In the genomic region with DNA sequence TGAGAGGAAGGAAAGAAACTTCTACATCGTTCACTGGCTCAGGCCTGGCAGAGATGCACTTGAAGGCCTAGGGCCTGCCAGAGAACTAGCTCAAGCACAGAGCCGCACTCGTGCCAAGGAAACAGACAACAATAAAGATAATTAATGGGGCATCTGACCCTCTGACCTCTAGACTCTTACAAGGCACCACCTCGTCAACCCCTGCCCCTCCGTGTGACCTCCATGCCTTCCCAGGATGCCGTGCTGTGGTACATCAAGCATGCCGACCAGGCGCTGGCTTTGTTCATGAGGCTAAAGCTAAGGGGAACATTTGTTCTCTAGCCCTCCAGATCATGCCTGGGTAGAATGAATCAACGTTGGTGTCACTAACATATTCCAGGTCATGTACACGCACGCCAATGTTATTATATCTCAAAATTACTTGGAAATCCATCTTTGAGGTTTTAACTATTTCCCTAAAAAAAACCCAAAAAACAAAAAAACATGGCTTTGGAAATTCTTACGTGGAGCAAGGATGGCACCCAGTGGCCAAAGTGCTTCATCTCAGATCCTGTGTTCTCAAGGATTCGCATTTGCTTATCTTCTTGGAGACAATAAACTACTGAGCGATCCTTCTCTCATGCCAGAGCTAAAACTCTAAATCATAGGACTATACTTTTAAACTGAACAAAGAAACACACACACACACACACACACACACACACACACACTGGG, we compare ENCODE assay signal across 9 mouse cellular contexts.
DNase-seq lines count a peak whose midpoint lies in the region; ATAC-seq and TF ChIP-seq lines count a peak whose summit lies in the region.
"Had no signal": no experiment of that assay in that cellular context is flagged by ENCODE, and none has a peak within 500 bp of the region (broad histone marks: within the 10 kb centered on the region; RNA-seq: fewer than 3 reads in every experiment).

No protein-coding gene starts in this region.

- ATAC-seq in embryonic facial prominence, embryonic 11.5 days (replicated peaks; ENCODE audit: insufficient number of reproducible peaks, low FRiP score, low TSS enrichment, low read depth), result no peak
- no peak for ATAC-seq in CD4-positive, CD25-positive, alpha-beta regulatory T cell, adult 4 months

- 41% methylated on average over 14 of the region's 14 CpGs for WGBS in embryonic facial prominence, embryonic 11.5 days

- no peaks in the 10 kb centered on the region for H3K9me3 ChIP-seq in embryonic facial prominence, embryonic 11.5 days (replicated peaks; ENCODE audit: control insufficient read depth, low read length)
- H3K9me3 ChIP-seq: megakaryocyte, embryonic 14.5 days had no signal

- no peak overlapping the region for H3K27ac ChIP-seq in layer of hippocampus, adult 2 months
- no peak overlapping the region for H3K27ac ChIP-seq in embryonic facial prominence, embryonic 11.5 days (replicated peaks; ENCODE audit: low read depth, low read length)

- H3K4me1 ChIP-seq in embryonic facial prominence, embryonic 11.5 days (ENCODE audit: control insufficient read depth, insufficient read depth, low read length), result no peaks in the 10 kb centered on the region
- H3K4me1 ChIP-seq: megakaryocyte, embryonic 14.5 days had no signal

- no peak overlapping the region for H3K4me2 ChIP-seq in embryonic facial prominence, embryonic 11.5 days (ENCODE audit: low read depth, low read length)

- H3K4me3 ChIP-seq in layer of hippocampus, adult 2 months, result no peak overlapping the region
- no peak overlapping the region for H3K4me3 ChIP-seq in embryonic facial prominence, embryonic 11.5 days (ENCODE audit: low read depth, low read length)
- H3K4me3 ChIP-seq: megakaryocyte, embryonic 14.5 days had no signal

- no peak overlapping the region for H3K9ac ChIP-seq in embryonic facial prominence, embryonic 11.5 days (replicated peaks; ENCODE audit: low read length)

- H3K36me3 ChIP-seq in embryonic facial prominence, embryonic 11.5 days (replicated peaks; ENCODE audit: control insufficient read depth, insufficient read depth, low read depth, low read length), result no peaks in the 10 kb centered on the region

- peak; percentile 71 for TF ChIP-seq CTCF in layer of hippocampus, adult 2 months (conservative IDR thresholded peaks at IDR 0.05)

- peak; percentile 49 for DNase-seq in adrenal gland, postnatal 10 days
- DNase-seq in adrenal gland, postnatal 25 days, result no peak
- no peak for DNase-seq in layer of hippocampus, adult 2 months (ENCODE audit: low spot score in 2 of 2)
- no peak for DNase-seq in layer of hippocampus, adult 11-12 months (ENCODE audit: low spot score)
- DNase-seq in embryonic facial prominence, embryonic 11.5 days (ENCODE audit: low spot score), result peak; percentile 53
- DNase-seq in mesoderm, embryonic 11.5 days (ENCODE audit: low read depth, low spot score), result peak; percentile 68
- no peak for DNase-seq in frontal cortex, postnatal 36 days (ENCODE audit: low spot score in 2 of 2)

- H3K27me3 ChIP-seq in embryonic facial prominence, embryonic 11.5 days (ENCODE audit: control insufficient read depth, insufficient read depth, low read length), result no peaks in the 10 kb centered on the region

Comparison
In these comparisons a context has a peak if more than half of its experiments do, and no peak if none do; other contexts are left out.
1. DNase-seq: peak in adrenal gland, postnatal 10 days (single experiment), embryonic facial prominence, embryonic 11.5 days (single experiment) and mesoderm, embryonic 11.5 days (single experiment); none in adrenal gland, postnatal 25 days (single experiment), layer of hippocampus, adult 2 months (0 of 2), layer of hippocampus, adult 11-12 months (single experiment) and frontal cortex, postnatal 36 days (0 of 2).